Mouse (Mus musculus): ENCODE measurements around the gene Lgr6.
"Not testable (repeated sequence)": the region's sequence is repeated elsewhere in the genome, so short reads cannot be mapped to it uniquely, and the experiment has no call there.

The Lgr6 gene

DNA sequence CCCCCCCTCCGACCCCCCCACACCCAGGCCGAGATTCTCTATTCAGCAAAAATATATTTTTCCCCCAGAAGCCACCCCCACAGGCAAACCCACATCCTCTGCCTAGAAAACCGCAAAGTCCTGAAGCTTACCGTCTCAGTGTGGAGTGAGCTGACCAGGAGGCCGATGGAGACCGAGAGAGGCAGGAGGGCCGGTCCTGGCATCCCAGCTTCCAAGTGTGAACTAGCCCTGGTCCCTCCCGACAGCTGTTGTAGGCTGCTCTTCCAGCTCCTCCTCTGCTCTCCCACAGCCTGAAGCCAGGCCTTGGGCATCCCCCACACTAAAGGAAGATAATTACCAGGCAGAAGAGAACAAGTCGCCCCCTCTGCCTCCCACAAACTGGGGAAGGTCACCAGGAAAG is 23.9 kb upstream of the Lgr6 start:
- DNase-seq (ENCODE audit: low spot score in 2 of 2): no peak

DNA sequence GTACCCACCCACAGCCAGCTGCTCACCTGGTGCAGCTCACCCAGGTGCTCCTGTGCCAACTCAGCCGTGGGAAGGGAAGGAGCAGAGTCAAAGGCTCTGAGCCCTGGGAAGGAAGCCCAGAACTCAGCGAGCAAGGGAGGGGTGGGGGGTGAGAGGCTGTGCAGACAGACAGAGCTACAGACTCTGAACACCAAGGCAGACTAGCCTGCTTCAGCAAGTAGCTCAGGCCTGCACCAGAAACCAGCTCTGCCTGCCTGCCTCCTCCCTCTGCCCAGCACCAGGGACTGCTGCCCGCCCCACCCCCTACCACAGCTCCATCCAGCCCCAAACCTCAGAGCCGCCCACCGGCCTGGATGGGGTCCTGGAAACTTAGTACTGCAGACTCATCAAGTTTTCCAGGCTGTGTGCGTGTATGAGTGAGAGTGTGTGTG is 22.9 kb upstream of the Lgr6 start:
- DNase-seq (ENCODE audit: low spot score in 2 of 2): peak in 1 of 2 experiments; percentile 36

DNA sequence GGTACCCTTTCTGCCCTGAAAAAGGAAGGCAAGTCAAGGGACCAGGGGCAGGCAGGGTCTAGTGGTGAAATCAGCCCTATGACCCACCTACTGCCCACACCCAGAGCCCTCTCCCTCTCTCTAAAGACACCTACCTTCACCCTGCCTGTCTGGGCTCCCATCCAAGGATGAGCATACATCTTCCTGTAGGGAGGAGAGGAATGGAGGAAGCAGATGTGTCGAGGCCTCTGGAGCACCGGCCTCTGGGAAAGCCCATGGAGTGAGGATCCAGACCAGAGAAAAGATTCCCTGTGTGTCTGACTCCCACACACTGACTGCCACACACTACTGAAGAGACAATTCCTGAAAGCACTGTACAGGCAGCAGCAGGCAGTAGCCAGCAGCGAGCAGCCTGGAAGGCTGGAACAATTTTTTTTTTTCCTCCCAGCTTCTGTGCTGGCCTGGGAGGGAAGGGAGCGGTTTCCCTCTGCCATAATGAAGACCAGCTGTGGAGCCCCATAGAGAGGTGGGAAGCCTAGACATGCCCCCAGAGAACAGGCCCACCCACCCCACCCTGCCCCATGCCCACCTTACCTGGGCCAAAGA is 21.5 kb upstream of the Lgr6 start:
- peak in 1 of 2 experiments; percentile 34 for DNase-seq (ENCODE audit: low spot score in 2 of 2)

DNA sequence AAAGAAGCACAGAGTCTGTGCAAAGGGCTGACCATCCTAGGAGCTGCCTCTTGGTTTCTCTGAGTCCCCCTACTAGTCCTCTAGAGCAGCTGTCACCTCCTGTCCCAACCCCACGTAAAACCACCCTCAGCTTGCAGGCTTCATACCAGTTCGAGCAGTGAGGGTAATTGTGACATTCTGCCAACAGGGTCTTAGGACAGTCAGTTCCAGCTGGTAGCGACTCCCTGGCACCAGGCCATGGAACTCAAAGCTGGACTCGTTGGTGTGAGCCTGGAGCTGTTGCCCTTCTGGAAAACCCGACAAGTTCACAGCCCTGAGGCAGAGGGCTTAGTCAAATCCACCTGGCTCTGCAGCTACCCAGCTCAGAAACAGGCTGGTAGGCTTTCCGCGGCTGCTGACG is 20.9 kb upstream of the Lgr6 start:
- peak; percentile 50 to 60 for DNase-seq (ENCODE audit: low spot score in 2 of 2)

DNA sequence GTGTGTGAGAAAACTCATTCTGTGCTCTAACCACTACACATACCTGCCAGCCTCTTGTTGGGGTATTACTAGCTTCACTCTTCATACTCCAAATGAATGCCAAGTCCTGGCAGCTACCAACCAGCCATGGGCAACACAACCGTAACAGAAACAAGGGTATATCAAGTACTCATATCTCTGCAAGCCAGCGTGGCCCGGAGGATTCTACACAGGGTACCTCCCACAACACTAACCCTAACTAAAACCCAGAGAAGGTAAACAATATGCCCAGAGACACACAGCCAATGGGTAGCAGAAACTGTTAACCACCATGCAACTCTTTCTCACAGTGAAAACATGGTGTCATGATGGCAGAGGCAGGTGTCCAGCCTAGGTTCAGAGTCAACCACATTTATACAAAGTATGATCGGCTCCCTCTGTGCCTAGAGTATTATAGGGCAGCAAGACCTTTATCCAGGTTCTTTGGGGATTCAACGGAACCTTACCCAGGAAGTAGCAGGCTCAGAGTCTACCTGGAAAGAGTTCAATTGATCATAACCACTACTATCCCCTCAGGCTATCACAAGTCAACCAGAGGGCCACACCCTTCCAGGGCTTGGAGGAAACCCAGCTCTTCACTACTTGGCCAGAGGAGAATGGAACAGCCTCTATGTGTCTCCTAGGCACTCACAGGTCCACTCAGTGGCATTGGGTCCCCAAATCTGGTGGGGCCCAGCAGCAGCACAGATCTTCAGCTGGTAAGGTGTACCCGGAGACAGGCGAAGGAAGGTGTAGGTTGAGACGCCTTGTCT is 19.7 kb upstream of the Lgr6 start:
- no peak for DNase-seq (ENCODE audit: low spot score in 2 of 2)

DNA sequence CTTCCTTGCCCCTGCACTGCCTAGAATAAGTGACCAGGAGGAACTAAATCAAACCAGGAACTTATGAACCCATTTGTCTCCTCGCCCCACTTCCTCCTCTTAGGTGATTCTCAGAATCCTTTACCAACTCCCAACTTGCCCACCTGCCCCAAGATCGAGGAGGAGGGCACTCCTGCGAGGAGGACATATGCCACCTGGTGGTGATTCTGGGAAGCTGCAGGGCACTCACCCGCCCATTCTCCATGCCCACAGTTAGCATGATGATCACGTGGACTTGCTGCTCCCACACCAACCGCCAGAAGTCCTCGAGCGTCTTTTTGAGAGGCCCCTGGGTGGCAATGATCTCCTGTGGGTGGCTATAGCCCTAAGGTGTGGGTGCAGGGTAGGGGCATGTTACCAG is 7.6 kb upstream of the Lgr6 start:
- DNase-seq (ENCODE audit: low spot score in 2 of 2): no peak

DNA sequence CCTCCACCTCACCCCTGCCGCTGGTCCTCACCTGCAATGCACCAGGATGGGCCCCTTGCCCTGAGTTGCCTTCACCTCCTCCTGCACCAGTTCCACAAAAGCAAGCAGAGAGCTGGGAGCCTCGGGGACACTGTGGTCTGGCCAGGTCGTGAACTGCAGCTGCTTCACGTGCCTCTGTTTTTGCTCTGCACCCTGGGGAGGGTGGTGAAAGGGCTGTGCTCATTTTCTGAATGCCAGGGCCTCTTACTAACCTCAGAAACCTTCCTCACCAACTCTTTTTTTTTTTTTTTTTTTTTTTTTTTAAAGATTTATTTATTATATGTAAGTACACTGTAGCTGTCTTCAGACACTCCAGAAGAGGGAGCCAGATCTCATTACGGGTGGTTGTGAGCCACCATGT is 6.2 kb upstream of the Lgr6 start:
- DNase-seq (ENCODE audit: low spot score in 2 of 2): not testable (repeated sequence)

DNA sequence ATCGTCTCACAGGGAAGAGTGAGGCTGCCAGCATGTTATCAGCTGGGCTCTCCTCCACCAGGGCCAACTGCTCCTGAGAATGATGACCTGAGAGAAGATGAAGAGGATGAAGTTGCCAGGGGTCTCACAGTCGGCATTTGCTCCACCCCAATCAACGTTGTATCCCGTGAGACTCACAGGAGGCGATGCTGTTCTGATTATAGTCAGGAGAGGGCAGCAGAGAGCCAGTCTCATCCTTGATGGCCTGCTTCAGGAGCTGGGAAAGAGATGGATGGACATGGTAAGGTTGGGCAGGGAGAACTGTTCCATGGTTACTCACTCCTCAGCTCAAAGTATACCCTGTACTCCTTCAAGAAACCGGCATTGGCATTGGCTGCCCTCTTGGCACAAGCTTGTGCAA is 5.0 kb upstream of the Lgr6 start:
- DNase-seq (ENCODE audit: low spot score in 2 of 2): peak; percentile 67 to 80

DNA sequence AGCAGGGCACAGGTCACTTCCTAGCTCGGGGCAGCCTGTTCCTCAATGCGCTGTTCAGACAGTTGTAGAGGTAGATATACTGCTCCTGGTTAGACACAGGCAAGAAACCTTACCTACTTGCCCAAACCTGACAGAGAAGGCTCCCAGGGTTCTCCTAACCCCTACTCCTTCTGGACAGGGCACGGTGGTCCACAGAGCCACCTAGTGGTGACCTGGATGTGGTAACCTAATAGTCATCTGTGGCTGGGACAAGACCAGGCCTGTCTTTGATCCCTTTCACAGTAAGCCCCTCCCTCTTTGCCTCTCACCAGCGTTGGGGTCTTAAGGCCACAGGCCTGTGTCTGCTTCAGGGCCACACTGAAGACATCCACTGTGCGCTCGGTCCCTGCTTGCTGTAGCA is 3.5 kb upstream of the Lgr6 start:
- DNase-seq (ENCODE audit: low spot score in 2 of 2): no peak

DNA sequence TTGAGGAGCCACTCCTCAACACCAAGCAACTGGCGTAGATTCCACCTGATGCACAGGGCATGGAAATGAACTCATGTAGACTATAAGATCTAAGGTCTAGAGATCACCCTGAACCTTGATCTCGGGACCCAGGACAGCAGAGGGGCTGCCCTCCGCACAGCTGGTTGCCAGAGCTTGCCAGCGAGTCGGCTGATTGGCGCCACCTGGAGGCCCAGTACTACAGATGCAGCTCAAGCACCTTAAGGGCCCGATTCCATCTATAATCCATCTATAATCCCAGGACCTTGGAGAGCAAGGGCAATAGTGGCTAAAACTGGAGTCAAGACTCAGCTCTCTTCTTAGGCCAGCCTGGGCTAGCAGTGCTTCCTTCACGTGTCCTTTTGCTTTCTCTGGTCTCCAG is 875 bp upstream of the Lgr6 start:
- peak; percentile 60 to 82 for DNase-seq (ENCODE audit: low spot score in 2 of 2)

DNA sequence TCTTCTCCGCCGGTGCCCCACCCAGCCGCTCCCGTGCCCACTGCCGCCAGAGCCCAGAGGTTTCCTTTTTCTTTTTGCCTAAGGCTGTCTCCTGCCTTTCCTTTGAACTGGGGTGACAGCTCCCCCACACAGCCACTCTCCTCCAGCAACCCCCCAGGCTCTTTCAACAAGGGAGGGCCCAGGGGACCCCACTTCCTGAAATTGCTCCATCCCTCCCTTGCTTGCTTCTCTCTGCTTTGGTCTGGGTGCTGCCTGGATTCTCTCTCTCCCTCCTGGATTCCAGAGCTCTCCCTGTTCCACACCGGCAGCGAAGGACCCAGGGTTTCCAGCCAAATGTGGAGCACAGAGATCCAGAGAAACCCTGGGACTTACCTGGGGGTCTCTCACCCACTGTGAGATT is 4.7 kb downstream of the Lgr6 start:
- DNase-seq (ENCODE audit: low spot score in 2 of 2): no peak

DNA sequence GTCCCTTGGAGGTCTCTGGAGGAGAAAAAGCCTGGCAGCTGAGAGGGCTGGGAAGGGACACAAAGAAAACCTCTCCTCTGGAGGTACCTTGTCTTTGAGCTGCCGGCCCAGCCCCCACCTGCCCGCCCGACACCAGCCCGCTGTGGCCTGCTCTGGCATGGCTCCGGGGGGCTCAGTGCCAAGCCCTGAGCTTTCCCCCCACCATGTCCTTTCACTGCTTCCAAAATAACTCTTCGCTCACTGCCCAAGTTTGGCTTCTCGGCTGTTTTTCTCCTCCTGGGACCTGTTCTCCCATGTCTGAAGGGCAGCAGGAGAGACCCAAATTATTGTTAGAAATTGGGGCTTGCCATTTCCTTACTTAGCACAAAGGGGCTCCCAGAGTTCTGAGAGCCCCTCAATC is 6.6 kb downstream of the Lgr6 start:
- peak; percentile 42 to 57 for DNase-seq (ENCODE audit: low spot score in 2 of 2)

DNA sequence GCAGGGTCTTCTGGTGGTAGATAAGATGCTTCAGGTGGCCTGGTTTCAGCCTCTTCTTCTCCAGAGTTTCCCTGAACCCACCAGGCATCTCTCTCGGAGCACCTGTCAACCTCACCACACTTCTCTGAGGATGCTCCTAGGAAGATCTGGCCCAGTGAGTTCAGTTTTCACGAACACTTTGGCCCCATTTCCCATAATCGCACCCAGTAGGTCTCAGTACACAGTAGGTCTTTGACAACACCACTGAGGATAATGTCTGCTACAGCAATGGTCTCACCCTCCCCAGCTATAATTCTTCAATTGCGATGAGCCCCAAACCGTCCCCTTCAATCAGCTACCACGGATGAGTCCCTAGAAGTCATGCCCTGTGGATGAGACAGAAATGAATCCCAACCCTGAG is 7.6 kb downstream of the Lgr6 start:
- no peak for DNase-seq (ENCODE audit: low spot score in 2 of 2)

DNA sequence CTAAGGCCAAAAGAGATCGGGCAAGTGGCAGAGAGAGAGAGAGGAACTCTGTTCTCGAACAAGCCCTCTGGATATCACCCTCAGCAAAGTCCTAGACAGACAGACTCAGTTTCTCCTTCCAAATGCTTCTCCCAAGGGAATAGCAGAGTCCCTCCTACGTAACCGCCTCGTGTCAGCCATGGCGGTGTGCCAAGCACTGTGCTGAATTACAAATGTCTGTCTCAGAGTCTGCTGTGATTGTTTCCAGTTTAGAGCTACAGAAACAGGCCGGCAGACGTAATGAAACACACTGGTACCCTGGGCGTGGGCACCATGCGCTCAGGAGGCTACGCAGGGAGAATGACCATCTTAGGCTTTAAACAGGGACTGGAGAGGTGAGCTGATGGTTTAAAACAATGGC is 8.8 kb downstream of the Lgr6 start:
- peak; percentile 57 to 61 for DNase-seq (ENCODE audit: low spot score in 2 of 2)

DNA sequence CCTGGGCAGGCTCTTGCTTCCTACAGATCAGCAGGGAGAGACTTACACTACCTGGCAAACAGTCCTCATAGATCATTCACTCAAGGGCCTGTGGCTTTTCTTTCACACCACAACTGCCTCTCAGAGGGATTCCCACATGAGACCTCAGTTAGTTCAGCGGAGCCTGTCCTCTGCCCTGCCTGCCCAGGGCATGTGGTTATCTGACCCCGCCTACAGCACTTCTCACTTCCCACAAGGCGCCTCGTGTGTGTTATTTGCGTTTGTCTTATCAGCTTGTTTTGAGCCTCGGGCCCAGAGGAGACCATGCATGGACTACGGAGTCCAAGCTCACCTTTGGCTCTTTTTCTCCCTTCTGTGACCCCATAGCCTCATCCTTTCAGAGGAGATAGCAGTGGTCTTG is 9.9 kb downstream of the Lgr6 start:
- DNase-seq (ENCODE audit: low spot score in 2 of 2): no peak

DNA sequence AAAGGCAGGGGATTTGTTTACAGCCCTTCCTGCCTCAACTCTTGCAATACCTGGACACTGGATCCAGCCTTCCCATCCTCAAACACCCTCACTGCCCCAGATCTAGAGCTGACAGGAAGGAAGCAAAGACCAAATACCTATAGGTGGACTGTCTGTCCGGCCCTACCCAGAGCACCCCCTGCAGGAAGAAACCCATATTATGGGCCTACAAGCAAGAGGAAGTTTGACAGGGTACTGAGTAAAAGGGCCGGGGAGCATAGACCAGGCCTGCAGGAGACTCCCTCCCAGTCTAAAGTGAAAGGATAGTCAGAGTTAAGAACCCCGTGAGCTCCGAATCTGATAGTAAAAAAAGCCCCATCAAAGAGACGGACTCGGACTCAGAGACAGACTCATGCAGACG is 10.4 kb downstream of the Lgr6 start:
- DNase-seq (ENCODE audit: low spot score in 2 of 2): no peak

DNA sequence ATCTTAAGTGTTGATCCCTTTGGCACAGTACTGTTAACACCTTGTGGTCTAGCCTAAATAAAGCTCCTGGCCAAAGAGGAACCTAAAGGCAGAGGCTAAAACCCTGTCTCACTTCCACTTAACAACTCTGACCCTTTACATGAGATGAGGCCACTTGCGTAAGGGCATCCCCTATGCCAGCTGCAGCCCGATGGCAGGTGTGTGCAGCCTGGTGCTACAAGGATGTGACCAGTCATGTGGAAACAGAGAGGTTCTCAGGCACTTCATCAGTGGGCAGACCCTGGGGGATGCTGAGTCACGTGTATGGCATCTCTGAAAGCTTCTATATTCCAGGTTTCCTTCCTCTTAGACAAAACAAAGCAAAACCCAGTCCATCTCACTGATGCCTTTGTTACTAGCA is 14.2 kb downstream of the Lgr6 start:
- DNase-seq (ENCODE audit: low spot score in 2 of 2): no peak

DNA sequence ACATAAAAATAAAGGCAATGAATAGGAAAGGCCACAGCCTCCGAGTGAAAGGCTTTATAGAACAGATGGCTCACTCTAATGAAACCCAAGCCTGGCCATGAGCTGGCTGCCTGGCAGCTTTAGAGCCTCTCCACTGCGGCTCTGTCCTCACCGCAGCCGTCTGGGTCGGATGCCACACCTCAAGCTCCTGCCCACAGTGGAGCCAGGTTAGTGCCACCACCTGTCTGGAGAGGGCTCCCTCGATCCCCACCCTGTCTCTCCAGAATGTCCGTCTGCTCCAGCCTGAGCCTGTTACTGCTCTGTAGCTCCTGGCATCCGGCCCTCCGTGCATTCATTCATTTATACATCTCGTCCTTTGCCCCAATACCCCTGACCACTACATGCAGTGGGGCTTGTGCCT is 15.4 kb downstream of the Lgr6 start:
- DNase-seq (ENCODE audit: low spot score in 2 of 2): no peak

DNA sequence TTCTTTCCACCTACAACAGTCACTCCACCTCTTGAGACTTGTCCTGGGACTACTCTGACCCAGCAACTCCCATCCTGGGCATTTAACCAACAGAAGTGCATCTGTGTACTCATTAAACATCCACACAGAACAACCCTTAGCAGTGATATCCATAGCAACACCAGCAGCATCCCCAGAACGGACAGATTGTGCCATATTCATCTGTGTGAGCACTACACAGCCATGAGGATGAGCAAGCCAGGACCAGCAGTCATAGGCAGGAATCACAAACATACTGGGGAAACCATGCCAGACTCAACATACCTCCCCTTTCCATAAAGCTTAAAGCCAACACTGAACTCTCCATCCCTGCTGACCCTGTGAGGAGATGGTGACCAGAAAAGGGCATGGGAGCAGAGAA is 17.7 kb downstream of the Lgr6 start:
- no peak for DNase-seq (ENCODE audit: low spot score in 2 of 2)

DNA sequence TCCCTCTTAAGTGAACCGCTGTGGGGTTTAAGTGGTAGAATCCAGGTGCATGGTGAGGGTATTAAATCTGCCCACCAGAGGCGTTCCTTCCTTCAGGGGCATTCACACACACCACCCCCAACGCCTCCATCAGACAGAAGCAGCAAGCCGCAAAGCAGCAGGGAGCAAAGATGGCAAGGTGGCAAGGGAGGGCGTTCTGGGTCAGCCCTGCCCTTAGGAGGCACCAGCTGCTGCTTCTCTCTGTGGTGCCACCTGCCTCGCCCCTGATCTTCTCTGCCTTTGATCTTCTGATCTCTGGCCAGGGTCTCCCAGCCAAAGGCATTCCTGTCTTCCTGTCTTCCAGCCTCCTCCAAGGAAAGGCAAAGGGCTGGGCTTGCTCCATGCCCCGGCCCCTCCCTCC is 19.1 kb downstream of the Lgr6 start:
- DNase-seq (ENCODE audit: low spot score in 2 of 2): no peak

DNA sequence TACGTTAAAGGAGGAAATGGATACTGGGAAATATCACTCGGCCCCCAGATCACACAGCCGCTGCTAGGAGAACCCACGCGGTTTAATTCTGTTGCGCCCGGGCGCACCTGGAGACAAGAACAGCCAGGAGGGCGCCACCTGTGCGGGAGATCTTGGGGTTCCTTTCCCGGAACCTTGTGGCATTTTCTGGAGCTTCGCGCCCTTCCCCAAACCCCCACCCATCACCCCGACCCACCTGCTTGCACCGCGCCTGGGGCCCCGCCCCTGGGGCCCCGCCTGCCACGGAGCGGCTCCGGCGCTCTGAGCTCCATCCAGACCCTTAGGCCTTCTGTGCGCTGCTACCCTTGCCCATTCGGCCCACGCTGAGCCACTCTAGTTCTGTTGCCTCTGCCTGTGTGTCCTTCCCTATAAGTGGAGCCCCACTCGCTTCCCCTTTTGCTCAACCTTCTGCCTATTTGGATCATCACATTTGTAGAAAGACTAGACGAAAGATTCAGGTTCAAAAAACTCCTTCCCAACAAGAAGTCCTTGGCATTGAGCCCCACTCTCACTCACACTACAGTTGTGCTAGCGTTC is 19.7 kb downstream of the Lgr6 start:
- no peak for DNase-seq (ENCODE audit: low spot score in 2 of 2)

DNA sequence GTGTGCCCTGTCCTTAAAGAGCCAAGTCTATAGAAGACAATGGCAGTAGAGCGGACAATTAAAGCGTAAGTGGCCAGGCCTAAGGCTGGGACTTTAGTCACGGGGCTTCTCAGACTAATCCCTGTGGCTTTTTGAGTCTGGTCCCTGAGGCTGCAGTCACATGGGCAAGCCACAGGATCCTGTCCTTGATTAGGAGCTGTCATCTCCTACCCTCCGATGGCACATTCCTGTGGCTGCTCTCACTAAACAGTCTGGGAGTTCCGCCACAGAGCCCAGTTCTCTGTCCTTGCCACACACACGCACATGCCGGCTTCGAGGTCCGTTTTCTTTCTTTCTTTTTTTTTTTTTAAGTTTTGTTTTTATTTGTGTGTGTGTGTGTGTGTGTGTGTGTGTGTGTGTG is 21.6 kb downstream of the Lgr6 start:
- no peak for DNase-seq (ENCODE audit: low spot score in 2 of 2)

DNA sequence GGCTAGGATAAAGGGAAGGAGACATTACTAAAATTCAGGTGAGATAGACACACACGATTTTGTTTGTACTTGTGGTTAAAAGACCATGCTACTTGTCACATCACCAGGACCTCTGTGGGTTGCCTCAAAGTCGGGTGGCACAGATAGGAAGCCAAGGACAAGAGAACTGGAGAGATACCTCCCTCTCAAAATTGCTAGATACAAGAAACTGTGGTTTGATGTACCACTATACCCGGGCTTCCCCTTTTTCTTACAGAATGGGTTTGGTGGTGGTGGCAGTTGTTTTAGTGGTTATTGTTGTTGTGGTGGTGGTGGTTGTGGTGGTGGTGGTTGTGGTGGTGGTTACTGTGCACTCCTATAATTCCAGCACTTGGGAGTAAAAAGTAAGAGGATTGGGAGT is 22.8 kb downstream of the Lgr6 start:
- no peak for DNase-seq (ENCODE audit: low spot score in 2 of 2)

All from right cerebral cortex, postnatal 10 days (tissue).